Mouse (Mus musculus) megakaryocyte, embryonic 14.5 days (primary cell): ENCODE measurements around the gene Kptn.

ENCODE experiments used
- FLI1 ChIP-seq: IDR thresholded peaks from 2 replicates; pipeline ENCODE4 v1.6.1; 2012; ENCODE audit warnings: low read length, inconsistent platforms, mixed read lengths
- GATA1 ChIP-seq: IDR thresholded peaks from 3 replicates; pipeline ENCODE4 v1.6.1; 2012; ENCODE audit warnings: mixed read lengths, low read length, inconsistent platforms, borderline replicate concordance

DNA sequence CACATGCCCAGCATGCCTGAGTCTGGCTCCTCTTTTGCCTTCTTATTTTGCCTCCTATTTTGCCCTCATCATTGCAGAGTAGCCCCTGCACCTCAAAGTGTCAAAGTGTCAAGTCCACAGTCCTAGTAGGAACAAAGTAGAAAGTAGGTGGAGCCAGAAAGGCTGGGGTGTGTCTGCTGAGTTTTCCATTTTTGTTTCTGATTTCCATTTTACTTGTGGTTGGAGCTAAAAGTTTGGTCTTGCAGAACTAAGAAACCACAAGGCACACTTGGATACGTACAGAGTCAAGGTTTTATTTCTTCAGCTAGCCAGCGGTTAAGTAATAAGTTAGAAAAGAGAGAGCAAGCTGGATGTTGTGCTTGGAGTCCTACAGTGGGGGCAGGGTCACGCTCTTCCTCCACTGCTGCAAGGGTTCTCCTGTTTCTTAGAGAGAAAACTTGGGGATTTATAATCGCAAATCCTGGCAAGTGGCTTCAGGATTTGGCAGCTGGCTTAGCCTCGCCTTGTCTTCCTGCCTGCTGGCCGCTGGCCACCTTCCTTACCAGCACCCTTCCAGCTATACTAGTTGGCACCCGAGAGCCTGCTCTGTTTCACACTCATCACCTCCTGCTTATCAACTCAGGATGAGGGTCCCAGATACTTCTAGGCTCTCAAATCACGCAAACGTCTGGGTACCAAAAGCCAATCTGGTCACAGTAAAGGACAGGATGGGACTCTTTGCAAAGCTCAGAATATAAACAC lies 35.6 kb downstream of the Kptn start:
- TF ChIP-seq GATA1 (no peak), FLI1 (no peak)
